Mouse (Mus musculus): ENCODE measurements around the gene Aif1. TPM values are rescaled to one million over a fixed set of nuclear protein-coding genes. Genes with fewer than 3 reads are reported as not detected.

The Aif1 gene
- total RNA-seq, 2 experiments from 2014 or later, result 1.4 to 2.8 TPM

DNA sequence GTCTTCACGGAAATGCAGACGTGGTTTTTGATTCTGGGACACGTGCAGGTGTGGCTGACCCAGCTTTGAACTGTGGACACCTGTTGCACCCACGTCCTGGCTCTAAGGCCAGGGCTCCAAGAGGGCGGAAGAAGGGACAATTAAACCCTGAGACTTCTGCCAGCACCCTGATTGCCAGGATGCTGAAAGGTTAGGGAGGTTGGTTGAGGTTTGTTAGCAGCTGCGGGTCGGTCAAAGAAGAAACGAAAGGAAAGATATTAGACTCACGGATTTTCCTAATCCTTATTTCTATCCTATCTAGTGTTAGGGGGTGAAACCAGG is 20.4 kb upstream of the Aif1 start:
- DNase-seq, result no peak
- intact Hi-C loops (cut with DNase I), result loop anchor here (2.0 to 5.0 kb wide), 2 partner anchors 25 to 36 kb away; partner anchors contain the start of genes Atp6v1g2 and Gm16181

DNA sequence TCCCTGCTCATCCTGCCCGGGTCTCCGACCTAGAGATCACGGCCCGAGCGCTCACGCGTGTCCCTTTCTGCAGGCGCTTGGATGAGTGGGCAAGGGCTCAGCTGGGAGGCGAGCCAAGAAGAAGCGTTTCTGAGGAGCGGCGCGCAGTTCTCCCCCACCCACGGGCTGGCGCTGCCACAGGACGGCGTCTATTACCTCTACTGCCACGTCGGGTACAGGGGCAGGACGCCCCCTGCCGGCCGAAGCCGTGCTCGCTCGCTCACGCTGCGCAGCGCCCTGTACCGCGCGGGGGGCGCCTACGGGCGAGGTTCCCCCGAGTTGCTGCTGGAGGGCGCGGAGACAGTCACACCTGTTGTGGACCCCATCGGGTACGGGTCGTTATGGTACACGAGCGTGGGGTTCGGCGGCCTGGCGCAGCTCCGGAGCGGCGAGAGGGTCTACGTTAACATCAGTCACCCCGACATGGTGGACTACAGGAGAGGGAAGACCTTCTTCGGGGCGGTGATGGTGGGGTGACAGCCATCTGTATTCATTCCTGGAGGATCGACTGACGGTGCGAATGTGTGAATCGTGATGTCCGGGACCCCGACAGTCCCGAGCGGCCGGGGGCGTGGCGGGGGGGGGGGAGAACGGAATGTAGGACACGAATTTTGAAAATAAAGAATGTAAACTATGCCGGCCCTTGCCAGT is 19.9 kb upstream of the Aif1 start:
- peak; percentile 87 to 92 for DNase-seq
- intact Hi-C loops (cut with DNase I), result loop anchor here (1.0 to 5.0 kb wide), 3 partner anchors 16 to 37 kb away; partner anchors contain the start of genes Atp6v1g2 and Gm16181

DNA sequence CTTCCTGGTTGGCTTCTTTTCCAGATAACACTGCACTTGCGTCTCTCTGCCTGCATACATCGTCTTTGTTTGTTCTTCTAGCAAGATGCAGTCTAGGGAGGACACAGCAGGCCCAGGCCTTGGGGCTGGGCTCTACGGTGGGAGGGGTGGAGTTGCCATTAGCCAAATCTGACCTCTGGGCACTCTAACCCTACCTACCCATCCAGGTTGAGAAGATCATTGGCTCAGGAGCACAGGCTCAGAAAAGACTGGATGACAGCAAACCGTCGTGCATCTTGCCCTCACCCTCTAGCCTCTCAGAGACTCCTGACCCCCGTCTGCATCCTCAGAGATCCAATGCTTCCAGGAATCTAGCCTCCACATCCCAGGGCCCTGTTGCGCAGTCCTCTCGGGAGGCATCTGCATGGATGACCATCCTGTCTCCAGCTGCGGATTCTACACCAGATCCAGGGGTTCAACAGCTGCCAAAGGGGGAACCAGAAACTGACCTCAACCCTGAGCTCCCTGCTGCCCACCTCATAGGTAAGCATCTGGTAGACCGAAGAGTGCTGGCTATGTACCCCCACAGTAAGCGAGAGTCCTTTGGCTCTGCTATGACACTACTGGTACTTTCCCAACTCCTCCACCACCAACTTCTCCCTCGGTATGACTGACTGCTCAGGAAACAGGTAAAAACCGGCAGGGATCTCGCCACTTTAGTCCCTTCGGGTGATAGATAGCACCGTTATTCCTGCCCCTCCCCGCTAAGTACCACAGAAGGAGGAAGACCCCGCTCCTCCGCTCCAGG is 19.2 kb upstream of the Aif1 start:
- DNase-seq, result no peak
- intact Hi-C loops (cut with DNase I), result loop anchor here (1.0 to 5.0 kb wide), 2 partner anchors 16 to 37 kb away; partner anchors contain the start of gene Atp6v1g2

DNA sequence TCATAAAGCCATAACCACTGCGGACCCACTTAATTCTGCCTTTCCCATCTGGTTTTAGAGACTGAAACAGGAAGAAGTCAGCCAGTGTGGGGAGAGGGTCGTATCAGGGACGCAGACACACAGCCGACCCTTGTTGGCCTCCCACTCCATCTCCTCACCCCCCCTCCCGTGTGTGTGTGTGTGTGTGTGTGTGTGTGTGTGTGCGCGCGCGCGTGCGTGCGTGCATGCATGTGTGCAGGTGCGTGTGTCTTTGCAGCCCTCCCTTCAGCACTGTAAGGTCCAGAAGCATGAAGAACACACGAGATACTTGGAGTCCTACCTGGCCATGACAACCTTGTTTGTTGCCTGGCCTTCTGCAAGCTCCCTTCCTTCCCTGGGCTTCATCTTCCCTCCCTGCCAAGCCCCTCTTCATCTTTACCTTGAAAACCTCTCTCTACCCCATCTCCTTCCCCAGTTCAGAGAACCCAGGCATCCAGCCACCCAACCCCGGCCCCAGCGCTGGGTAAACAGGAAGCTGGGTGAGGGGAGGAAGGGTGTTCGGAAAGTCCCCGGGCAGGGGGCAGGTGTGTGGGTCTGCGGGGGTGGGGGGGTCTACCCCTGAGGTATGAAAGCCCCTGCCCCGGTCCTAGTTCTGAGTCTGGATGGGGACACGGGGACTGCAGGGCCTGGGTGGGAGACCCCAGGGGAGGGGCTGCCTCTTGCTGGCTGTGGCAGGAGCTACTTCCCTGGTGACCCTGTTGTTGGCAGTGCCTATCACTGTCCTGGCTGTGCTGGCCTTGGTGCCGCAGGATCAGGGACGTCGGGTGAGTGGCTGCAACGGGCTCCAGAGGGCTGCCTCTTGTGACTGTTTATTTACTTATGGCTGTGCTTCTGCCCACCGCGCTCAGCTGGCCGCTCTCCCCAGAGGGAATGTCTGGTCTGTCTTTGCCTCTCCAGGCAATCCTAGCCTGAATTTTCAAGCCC is 18.3 kb upstream of the Aif1 start, which contains the start of gene Ltb:
Gene Ltb, plus strand, starts transcription at position 559 of the 963 bp plus-strand sequence.
- intact Hi-C loops (cut with DNase I), result no loop called here
- DNase-seq, result no peak

DNA sequence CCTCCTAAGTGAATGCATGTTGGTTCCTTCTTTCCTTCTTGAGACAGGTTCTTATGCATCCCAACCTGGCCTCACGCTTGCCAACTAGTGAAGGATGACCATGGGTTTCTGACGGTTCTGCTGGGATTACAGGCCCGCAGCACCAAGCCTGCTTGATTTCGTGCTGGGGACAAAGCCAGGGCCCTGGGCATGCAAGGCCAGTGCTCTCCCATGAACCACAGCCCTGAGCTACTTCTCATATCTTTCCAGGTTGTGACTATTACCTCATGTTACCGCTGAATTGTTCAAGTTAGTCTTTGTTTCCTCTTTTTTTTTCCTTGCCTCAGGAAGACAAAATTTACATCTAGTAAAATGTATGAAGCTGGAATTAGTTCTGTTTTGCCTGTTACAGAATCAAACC is 17.1 kb upstream of the Aif1 start:
- intact Hi-C loops (cut with DNase I), result no loop called here

DNA sequence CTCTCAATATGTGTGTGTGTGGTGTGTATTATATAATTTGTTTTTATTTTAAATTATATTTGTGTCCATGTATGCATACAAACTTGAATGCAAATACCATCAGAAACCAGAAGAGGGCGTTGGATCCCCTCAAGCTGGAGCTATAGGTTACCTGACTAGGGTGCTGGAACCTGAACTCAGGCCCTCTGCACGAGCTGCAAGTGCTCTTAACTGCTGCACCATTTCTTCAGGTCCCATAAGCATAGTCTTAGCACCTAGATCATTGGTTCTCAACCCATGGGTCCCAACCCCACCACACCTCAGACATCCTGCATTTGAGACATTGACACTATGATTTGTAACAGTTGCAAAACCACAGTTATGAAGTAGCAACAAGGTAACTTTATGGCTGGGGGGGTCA is 15.9 kb upstream of the Aif1 start:
- DNase-seq, result no peak
- intact Hi-C loops (cut with DNase I), result no loop called here

More for the DNA sequence above, 17.1 kb upstream of the Aif1 start:
- no peak for DNase-seq

DNA sequence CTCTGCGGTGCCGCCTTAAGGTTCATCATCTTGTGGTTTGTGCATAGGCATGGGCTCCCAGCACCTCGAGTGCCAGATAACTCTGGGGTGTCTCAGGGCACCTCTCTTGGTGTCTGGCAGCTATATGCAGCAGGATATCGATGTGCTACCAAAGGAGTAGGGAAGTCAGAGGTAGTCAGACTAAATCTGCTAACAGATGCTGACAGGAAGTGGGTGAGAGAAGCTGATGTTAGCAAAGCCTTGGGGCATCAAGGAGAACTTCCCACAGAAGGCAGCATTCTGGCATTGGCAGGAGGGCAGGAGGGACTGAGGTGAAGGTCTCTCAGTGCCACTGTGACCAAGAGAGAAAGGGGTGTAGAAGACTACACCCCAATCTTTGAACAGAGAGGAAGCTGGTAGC is 14.2 kb upstream of the Aif1 start:
- no peak for DNase-seq
- intact Hi-C loops (cut with DNase I), result no loop called here

DNA sequence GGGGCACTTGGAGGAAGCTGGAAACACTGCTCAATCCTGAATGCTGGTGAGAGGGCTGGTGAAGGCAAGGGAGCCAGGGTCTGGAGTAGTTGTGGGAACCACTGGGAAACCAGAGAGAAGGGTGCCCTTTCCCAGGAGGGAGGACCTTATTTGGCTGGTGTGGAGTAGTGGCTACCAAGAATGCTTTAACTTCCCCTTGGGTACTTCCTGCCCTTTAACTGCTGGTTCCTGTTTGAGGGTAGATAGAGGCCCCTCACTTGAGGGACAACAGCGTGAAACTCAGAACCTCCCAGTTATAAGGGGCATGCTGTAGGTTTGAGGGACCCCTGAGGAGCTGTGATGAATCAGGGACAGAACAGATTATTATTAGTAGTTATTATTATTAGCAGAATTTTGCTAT is 13.3 kb upstream of the Aif1 start:
- intact Hi-C loops (cut with DNase I), result no loop called here
- DNase-seq, result no peak

DNA sequence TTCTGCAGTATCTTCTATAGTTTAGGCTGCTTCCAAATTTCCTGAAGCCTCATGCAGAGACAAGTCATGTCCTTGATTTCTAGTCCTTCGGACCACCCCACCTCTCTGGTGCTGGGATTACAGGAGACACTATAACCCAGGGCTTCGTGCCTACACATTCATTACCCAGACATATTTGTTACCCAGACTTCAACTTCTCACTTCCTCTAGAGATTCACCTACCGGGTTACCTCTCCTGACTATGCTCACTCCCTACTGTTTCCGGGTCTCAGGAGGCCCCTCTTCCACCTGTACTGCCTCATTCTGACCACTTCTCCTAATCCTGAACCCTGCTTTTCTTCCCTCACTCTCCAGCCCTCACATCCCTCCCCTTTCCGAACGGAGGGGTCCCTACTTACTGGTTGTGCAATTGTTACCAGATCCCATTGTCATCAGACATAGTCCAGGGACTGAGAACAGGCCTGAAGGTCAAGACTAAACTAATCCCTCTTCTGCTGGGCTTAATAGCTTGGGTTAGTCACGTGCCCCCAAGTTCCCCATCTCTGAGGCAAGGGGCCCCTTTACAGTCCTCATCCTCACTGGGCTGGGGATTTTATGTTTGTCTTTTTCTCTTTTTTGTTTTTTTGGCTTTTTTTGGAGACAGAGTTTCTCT is 12.2 kb upstream of the Aif1 start, which contains the start of gene Lst1:
Gene Lst1, minus strand, starts transcription at position 481 of the 652 bp plus-strand sequence.
- no peak for DNase-seq
- intact Hi-C loops (cut with DNase I), result no loop called here

DNA sequence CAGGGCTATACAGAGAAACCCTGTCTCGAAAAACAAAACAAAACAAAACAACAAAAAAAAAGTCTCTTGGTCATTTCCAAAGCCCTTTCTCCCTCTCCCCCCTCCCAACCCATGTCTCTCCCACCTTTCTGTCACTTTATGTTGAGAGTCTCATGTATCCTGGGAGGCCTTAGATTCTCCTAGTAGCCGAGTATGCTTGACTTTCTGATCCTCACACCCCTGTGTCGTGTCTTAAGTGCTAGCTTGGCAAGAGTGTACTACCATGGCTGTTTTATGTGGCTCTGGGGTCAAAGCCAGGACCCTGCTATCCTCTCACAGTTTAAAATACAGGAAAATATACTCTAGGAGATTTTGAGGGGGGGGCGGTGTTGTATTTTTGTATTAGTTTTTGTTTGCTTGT is 11.5 kb upstream of the Aif1 start:
- no peak for DNase-seq
- intact Hi-C loops (cut with DNase I), result no loop called here

DNA sequence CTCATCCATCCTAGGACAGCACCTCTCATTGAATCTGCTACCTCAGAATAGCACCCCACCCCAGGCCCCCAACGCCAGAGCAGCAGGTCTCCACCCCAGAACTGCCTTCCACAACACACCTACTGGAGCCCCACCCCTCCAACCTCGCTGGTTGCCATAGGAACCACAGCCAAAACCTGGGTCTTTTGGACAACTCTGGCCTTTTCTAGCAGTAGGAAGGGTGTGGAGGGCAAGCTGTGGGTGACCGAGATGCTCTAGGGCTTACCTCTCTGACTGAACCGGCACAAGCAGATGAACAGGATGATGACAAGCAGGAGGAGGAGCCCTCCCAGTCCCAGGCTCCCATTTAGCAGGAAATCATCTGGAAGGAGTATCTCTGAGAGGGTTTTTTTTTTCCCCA is 10.8 kb upstream of the Aif1 start:
- no peak for DNase-seq
- intact Hi-C loops (cut with DNase I), result no loop called here

DNA sequence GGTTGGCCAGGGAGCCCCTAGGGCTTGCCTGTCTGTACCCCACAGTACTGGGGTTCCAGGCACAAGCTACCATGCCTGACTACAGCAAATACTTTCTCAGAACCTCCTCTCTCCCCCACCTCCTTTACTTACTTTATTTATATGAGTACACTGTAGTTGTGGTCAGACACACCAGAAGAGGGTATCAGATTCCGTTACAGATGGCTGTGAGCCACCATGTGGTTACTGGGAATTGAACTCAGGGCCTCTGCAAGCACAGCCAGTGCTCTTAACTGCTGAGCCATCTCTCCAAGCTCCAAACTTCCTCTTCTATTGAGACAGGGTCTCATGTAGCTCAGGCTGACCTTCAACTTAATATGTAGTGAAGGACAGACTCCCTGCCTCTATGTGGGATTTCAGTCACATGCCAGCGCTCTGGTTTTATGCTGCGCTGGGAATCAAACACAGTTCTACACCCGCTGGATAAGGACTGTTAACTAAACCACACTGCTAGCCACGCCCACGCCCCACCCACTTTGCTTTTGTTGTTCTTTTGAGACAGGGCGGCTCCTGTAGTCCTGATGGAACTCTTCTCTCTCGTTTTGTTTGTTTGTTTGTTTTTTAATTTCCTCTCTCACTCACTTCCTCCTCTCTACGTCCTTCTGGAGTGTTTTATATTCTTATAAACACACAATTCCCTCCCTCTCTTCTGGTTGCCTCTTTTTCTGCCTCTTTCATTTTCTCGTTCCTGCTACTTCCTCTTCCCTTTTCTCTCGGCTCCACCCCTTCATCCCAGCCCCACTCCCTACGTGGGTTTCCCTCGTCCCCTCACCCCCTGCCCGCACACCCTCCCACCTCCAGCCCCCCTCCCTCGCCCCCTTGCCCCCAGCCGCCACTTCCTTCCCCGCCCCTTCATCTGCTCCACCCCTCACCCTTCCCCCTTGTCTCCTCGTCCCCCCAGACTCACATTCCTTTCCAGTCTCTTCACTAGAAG is 10.1 kb upstream of the Aif1 start:
- peak; percentile 70 to 78 for DNase-seq
- intact Hi-C loops (cut with DNase I), result no loop called here

DNA sequence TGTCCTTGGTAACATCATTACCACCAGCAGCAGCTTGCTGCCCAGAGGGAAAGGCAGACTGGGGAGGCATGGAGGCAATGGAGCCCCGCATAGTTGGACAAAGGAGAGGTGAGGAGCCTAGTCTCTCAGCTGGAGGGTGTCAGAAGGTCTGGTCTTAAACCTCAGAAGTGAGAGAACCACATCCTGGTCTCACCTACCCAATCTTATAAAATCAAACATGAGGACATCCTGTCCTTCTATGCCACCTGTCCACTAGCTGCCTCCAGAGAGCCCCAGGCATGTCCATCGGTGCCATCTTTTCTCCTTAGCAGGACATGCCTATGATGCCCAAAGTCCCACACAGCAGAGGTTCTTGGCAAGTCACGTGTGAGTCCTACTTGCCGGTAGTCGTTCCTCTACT is 4.2 kb upstream of the Aif1 start:
- intact Hi-C loops (cut with DNase I), result no loop called here
- no peak for DNase-seq

DNA sequence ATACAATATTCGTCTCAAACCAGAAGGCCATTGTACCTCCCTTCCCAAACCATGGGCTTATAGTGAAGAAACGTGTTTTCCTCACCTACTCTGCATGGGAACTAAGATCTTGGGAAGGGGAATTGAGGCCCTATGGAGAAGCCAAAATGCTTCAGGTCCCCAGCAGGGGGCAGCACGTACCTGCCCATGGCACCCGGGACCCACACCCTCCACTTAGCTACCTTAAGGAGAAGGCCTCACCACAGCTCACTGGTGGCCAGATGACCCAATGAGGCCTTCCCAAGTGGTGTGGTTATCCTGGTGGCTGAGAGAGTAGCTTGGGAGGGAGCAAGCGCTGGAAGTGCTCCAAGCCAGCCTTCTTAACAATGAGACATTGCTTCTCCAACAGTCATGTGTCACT is 2.7 kb upstream of the Aif1 start:
- intact Hi-C loops (cut with DNase I), result loop anchor here (1.0 kb wide), 1 partner anchor 54 kb away; no protein-coding TSS in a partner anchor
- DNase-seq, result peak; percentile 83 to 86

DNA sequence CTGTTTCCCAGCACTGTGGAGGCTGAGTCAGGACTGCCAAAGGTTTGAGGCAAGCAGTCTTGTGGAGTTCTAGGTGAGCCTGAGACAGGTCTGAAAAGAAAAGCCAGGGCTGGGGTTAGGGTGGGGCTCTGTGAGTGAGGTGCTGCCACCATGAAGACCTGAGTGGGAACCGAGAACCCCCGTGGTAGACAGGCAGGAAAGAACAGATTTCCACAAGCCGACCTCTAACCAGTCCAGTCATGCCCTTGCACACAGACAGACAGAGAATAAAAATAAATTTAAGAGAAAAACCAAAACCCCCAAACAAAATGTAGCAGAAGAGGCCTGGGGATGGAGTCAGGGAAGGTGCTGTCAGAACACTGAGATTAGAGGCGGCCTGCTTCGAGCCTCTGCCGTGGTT is 486 bp downstream of the Aif1 start:
- DNase-seq, result no peak
- intact Hi-C loops (cut with DNase I), result no loop called here

DNA sequence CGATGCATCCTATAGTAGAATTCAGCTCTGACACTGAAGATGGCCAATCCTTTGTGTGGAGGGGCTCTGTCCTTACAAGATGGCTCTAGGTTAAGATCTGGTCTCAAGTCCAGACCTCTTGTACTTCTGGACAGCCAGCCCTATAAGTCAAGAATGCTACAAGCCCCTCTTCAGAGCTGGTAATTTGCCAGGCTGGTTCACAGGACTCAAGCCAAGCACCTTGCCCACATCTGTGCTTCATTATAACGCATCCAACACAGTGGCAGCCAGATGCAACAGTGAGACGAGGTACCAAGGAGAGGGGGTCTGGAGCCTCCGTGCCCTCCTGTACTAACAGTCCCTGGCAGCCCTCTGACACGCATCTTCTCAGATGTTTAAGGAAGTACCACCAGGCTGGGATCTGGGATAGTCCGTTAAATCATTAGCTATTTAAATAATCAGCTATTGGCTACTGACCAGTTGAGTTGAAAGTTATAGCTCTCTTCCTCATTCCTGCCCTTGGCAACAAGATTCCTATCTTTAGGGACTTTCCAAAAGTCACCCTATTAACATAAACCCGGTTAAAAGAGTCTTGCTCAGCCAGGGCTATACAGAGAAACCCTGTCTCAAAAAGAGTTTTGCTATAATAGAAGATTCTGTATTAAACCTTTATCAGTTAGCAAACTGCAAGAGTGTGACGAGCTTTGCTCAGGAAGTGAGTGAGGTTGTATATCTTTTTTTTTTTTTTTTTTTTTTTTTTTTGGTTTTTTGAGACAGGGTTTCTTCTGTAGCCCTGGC is 1.5 kb downstream of the Aif1 start:
- intact Hi-C loops (cut with DNase I), result no loop called here
- no peak for DNase-seq

DNA sequence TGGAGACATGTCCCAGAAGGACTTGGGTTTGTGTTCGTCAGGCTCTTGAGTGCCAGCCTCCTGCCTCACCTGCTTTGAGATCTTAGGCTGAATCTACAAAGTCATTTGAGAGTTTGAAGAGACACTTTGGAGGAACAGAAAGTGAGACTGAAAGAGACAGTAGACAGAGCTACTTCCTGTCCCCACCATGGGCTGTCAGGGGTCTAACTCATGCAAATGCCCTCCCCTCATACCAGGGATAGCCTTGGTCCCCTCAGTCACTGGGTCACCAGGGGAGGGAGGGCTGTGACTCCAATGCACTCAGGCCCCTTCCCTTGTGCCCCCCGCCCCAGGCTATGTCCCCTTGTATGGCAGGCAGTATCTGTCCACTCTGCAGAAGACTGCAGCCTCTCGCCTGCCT is 2.5 kb downstream of the Aif1 start:
- intact Hi-C loops (cut with DNase I), result no loop called here
- no peak for DNase-seq

Measured in heart, postnatal 14 days (tissue).